Mouse (Mus musculus): Measurements from ENCODE around the gene Cbr2.
"Not testable (repeated sequence)": the region's sequence is repeated elsewhere in the genome, so short reads cannot be mapped to it uniquely, and the experiment has no call there.

Cbr2 gene

DNA sequence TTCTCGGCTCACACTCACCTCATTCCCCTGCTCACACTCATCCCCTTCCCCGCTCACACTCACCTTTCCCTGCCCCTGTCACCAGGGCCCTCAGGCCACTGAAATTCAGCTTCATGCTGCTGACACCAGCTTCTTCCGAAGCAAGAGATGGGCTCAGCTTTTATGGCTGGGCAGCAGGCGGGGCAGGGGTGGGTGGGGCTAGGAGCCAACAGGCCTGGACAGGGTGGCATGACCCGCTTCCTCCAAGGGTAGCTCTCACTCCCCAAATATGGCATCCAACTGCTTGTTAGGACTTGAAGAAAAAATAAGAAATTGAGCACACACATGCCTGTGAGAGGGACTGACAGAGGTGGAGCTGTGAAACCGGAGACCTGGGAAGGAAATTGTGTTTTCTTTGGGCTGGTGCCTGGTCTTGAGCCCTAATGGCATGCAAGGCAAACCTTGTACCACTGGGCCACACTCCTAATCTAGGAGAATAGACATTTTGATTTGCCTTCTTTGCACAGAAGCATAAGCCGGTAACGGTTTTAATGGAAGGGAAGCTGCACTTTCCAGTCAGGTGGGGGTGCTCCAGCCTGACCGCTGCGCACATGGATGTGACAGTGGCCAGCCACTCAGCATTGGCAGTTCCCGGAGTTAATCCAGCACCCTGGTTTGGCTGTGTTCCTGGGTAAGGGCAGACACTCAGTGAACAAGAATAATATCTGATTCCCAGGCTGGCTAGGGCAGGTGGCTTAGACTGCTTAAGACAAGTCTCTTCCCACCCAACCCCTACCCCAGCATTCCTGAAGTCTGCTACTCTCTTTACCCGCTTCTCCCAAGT lies at the start of gene Cbr2:
Gene Cbr2, minus strand, starts transcription at position 257 of the 823 bp plus-strand sequence.
- peak; percentile 50 for DNase-seq

DNA sequence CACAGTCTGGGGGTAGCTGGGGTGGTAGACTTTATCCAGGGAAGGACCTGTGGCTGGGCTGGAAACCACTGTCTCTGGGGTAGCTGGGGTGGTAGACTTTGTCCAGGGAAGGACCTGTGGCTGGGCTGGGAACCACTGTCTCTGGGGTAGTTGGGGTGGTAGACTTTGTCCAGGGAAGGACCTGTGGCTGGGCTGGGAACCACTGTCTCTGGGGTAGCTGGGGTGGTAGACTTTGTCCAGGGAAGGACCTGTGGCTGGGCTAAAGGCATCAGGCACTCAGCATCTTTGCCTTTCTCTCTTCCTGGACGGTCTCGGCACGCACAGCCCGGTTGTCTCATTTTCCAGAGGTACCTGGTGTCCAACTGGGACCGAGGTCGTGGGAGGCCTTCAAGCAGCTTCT lies 49.4 kb upstream of the Cbr2 start:
- DNase-seq = peak; percentile 53

DNA sequence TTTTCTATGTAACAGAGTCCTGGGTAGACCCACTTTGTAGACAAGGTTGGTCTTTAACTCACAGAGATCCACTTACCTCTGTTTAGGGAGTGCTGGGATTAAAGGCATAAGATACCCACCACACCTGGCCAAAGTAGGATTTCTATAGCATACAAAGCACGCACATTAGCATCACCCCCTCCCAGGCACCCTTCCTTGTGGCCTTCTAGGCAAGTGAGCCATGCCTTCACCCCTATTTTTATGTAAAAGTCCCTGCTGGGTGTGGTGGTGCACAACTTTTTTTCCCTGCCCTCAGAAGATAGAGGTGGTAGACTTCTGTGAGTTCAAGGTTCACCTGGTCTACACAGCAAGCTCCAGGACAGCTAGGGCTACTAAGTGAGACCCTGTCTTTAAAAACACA lies 48.0 kb upstream of the Cbr2 start:
- DNase-seq = no peak

DNA sequence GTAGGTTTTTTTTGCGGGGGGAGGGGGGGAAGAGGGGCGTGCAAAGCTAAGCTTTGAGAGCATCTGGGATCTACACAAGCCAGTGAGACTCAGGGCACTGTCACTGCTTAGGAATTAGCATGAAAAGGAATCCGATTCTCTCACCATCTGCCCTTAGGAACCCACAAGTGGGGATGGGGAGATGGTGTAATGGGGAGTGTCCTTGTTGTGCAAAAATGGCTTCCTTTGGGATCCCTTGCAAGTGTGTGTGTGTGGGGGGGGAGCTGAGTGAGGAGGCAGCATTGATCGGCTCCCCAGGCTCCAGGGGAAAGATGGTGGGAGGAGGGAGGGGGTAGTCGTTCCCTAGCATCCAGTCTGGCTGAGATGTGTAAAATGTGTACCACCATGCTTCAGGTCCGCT lies 45.2 kb upstream of the Cbr2 start:
- no peak for DNase-seq

DNA sequence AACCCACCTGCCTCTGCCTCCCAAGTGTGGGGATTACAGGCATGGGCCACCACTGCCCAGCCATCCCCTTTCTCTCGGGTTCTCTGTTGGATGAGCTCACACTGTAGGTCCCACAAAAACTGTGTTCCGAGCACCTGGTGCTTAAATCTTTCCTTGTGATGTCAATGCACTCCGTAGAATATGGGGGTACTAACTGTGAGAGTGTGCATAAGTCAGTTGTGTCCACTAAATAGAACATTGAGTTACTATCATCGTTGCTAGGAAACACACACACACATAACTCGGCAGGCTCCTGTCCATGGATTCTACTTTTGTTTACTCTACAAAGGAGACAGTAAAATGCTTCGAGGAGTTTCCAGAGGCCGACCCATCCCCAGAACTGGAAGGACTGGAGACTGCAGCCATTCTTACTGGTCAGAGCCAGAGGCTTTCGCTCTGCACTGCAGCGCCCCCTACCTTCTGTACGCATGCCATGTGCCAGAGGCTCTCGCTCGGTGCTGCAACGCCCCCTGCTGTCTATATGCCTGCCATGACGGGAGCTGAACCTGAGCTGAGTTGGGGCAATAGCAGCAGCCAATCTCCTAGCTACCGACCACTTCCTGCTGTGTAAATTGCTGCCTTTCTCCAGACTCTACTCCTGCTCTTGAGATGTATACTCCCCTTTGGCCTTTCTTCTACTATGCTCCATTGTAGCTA lies 44.0 kb upstream of the Cbr2 start:
- peak; percentile 96 for DNase-seq

DNA sequence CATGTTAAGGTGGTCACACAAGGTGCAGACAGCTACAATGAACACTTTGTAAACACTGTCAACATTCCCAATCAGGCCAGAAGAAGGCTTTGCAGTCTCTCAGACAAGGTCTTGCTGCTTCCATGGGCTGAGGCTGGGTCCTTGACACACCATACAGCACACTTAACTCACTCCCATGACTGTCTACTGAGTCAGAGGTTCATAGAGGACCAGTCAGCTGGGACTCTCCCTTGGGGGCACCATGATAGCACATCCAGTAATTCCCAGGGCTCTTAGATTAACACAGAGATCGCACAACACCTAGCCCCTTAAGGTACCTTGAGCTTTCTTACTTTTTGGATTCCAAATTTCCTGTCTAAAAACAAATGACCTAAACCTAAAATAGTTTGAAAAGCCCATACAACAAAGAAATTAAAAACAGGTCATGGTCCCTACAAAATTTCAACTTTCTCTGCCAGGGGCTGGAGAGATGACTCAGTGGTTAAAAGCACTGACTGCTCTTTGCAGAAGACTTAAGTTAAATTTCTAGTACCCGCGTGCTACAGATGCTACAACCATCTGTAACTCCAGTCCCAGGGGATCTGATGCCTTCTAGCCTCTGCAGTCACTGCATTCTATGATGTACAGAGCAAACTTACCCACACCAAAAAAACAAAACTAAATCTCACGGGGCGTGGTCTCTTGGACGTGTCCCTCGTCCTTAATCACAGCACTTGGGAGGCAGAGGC lies 41.7 kb upstream of the Cbr2 start:
- no peak for DNase-seq

DNA sequence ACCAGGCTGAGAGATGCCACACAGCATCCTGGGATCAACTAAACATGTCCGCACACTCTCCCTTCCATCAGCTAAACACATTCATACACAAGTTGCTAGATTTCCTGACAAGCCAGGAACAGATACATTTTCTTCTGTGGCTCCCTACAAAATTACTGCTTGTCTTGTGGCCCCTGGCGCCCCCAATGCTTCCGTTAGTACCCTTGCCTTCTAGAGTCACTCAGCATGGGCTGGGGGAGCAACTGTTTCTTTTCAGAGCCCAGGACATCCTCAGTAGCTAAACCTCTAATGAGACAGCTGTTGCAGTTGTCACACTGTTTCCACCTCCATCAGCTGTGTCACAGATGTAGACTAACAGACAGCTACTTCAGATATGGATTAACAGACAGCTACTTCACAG lies 40.8 kb upstream of the Cbr2 start:
- DNase-seq = no peak

DNA sequence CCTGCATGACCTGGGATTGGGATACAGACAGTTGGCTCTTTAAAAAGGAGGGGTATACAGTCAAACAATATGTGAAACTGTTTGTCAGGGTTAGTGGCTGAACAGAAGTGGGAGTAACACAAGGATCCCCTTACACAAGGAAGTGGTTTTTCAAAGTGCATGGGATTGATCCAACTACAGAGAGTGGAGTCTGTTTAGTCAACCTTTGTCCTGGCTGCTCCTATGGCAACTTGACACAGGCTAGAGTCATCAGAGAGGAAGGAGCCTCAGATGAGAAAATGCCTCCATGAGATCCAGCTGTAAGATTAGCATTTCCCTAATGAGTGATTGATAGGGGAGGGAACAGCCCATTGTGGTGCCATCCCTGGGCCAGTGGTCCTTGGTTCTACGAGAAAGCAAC lies 36.3 kb upstream of the Cbr2 start:
- no peak for DNase-seq

DNA sequence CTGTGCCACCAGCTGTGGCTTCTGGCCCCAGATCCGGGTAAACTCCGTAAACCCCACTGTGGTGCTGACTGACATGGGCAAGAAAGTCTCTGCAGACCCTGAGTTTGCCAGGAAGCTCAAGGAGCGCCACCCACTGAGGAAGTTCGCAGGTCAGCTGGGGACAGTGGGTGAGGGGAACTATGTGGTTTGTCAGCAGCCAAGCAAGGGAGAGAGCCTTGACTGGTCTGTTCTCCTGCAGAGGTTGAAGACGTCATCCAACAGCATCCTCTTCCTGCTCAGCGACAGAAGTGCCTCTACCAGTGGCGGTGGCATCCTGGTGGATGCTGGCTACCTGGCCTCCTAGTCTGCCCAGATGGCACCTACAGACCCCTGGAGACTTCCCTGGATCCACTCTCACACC lies 35.1 kb upstream of the Cbr2 start:
- not testable (repeated sequence) for DNase-seq

DNA sequence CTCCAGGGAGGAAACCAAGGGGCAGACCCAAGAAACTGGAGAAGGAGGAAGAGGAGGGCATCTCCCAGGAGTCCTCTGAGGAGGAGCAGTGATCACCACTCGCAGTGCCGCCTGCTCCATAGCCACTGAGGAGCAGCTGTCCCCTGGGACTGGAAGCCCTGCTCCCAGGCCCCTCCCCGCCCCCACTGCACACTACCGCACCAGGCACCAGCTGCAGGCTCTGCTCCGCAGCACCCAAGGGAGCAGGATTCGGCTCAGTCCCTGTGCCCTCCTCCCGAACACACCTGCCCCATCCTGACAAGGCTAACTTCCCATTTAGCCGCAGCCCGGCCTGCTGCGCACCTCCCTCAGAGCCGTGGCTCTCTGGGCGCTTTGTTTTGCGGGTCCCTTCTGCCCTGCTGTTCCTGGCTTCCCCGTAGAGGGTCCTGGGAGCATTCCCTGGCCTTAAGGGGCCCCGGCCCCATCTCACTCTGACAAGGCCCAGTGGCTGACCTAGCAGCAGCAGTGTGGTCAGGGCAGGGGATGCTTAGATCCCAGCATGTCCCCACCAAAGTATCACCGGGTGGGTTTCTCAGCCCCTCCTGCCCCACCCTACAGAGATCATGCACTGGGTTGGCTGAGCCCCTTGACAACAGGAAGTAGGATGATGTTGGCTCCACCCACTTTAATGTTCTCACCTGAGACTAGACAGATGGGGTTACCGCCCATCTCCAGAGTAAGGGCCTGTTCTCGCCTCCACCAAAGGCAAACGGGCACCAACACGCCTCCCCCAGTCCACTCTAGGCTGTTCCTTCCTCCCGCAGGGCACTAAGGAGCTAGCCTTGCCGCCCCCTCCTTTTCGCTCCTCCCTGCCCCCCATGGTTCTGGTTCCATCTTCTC lies 31.4 kb upstream of the Cbr2 start:
- DNase-seq = not testable (repeated sequence)

DNA sequence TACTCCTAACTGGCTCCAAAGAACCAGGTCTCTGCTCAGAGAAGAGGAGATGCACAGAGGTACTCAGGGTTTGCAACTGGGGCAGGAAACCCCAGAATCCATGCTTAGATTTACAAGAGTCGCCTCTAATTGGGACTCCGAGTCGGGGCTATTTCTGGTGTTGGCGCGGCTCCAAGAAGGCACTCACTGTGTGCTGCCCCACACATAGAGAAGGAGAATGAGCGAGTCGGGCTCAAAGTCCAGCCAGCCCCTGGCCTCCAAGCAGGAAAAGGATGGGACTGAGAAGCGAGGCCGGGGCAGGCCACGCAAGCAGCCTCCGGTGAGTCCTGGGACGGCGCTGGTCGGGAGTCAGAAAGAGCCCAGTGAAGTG lies 30.7 kb upstream of the Cbr2 start, which contains the start of gene Hmga1b:
Gene Hmga1b, plus strand, starts transcription at position 123 of the 370 bp plus-strand sequence.
- DNase-seq = not testable (repeated sequence)

DNA sequence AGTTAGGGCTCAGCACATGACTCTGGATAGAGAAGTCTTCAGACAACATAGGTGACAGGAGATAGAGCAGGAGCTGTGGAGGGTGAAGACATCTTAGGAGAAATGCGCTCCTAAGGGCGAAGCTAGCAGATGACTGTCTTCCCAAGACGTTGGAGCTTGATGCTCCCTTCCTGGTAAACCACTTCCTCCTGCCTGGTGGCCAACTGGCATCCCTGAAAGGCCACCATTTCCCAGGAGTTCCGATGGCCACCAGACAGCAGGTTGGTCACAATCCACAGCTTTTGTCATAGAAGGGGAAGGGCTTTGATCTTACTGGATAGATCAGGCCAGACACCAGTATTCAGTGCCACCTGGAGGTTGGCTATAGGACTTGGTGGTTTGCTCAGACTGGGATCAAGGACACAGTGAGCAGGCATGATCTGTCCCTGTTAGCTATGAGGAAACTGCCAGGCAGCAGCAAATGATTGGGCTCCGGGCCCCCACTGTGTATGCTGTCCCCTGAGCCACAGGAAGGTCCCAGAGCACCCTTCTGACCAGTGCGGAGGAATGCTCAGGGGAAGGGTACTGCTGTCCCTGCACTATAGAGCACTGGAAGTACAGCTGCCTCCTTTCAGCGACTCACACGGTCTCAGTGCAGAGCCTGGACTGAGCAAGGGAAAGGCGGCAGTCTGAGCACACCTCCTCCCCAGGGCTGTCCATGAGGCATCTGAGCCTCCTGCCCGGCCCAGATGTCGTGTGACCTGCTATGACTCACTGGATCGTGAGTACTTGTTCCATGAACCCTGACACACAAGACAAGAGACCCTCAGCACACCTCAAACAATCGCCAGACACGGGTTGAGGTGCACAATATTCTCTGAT lies 30.1 kb upstream of the Cbr2 start:
- no peak for DNase-seq

DNA sequence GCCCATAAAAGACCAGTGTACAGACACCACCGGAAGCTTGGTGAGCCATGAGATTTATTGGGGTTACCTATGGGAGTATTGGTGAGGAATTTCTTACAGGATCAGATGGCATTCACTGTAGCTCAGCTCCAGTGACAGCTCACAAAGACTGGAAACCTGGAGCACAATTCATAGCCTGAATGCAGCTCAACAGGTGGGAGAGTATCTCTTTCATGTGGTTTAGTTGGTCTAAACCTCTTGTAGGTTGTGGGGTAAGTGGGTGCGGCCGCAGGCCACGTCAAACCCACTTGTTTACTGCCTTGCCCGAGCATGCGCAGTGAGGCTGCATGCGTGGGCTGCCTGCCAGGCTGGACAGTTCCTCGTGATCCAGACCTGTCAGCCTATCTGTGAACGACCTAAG lies 28.3 kb upstream of the Cbr2 start:
- DNase-seq = no peak

DNA sequence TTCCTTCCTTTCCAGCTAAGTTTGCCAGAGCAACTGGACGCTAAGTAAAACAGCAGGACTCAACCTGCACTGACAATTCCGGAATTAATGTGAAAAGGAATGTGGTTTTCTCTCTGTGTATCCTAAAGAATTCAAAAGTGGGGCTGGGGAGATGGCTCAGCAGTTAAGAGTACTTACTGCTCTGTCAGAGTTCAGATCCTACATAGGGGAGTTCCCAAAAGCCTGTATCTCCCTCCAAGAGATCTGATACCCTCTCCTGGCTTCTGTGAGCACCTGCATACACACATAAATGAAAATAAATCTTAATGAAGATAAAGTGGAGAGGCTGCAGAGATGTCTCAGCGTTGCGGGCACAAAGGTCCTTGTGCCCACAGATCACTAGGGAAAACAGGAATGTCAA lies 19.7 kb upstream of the Cbr2 start:
- DNase-seq = no peak

DNA sequence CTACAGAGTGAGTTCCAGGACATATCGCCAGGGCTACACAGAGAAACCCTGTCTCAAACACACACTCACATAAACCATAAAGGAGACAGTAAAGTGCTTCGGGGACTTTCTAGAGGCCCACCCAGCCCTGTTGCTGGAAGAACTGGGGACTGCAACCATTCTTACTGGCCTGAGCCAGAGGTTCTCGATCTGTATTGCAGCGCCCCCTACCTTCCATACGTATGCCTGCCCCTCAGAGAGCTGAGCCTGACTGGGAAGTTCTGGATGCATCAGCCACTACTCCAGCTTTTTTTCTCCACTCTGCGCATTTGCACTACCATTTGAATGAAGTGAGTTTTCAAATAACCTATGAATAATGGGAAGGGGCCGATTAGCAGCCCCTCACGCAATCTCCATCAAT lies 17.5 kb upstream of the Cbr2 start:
- DNase-seq = peak; percentile 57

DNA sequence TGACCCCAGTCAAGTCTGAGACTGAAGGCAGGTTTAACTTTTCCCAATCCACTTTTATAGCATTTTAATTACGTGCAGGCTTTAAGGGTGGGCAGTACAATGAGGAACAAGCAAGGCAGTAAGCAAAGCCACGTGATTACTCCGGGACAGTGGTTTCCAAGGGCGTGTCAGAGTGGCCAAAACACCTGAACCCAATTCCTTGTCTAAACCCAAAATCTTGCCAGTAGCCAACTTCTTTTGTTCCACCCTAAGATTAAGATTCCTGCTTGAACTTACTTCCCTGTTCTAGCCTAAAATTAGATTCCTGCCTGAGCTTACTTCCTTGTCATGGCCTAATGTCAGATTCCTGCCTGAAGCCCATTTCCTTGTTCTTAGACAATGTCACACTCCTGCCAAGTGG lies 16.1 kb upstream of the Cbr2 start:
- DNase-seq = no peak

DNA sequence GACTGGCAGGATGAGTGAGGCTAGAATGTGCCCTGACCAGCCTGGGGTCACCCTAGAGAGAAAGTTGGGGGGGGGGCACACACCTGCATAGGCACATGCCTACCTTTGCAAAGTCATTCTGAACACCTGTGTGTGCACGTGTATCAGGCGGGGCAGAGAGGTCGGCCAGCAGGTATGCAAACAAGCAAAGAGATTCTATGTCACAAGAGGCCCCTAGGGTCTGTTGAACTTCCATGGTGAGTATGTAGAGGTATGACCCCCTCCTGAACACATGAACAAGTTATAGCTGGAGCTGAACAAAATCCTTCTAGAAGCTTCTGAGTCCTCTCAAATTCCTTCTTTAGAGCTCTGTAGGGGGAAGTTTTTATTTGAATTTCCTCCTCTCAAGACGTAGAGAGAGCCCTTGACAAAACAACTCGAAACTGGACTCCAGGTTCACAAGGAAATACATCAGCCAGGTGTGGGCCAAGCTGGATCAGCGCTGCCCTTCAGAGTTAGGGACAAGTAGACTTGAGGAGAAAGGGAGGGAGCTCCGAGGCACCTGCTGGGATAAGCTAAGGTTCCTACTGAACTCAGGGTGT lies 12.3 kb upstream of the Cbr2 start:
- no peak for DNase-seq

DNA sequence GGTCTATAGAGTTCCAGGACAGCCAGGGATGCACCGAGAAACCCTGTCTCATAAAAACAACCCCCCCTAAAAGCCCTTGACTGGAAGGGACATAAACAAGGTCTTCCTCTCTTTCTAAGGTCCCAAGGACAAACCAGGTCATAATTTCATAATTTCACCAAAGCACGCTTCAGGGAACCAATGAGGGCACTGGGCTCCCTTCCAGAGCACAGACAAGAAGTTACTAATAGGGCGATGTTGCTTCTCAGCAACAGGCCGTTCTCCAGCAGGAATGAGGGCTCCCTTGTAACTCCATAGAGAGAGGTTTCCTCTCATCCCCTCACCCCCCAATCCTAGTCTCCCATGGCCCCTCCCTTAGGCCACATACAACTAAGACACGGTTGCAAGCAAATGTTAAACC lies 9.1 kb upstream of the Cbr2 start:
- no peak for DNase-seq

DNA sequence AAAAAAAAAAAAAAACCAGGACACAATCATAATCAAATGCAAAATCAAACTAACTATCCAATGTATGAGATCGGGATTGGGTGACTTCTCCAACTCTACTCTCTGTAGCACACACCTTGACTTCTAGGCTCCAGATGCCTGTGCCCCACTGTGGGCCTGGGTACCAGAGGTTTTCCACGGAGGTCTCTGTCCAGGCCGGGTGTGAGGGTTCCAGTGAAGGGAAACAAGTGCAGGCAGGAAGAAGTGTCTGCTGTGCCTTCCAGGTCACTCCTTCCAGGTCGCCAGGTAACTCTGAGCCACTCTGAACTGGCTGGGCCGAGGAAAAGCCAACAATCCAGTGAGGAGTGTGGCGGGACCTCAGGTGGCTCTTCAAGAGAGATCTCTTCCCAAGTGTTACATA lies 4.5 kb upstream of the Cbr2 start:
- no peak for DNase-seq

DNA sequence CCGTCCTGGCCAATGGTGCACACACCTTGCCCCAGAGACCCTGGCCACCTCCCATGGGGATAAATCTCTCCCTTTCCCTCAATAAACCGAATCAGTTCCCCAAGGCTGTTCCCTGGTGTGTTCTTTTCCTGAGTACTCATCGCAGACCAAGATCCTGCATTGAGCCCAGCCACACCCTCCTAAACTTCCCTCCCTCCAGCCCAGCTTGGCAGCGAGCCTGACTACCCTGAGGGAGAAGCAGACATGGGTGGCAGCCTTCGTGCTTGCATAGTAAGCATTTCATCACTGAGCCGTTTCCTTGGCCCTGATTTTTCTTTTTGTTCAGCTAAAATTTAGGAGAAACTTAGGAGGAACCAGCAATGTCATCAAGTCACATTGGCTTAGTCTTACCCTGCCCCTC lies 1.6 kb upstream of the Cbr2 start:
- DNase-seq = peak; percentile 60

DNA sequence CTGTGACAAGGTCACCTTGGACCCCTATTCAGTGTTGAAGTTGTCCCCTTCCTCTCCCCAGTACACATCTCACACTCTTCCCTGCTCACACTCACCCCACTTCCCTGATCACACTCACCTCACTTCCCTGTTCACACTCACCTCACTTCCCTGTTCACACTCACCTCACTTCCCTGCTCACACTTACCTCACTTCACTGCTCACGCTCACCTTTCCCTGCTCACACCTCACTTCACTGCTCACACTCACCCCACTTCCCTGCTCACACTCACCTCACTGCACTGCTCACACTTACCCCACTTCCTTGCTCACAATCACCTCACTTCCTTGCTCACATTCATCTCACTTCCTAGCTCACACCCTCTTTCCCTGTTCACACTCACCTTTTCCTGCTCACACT lies 519 bp downstream of the Cbr2 start:
- no peak for DNase-seq
